Mouse (Mus musculus) lung, postnatal 0 days (tissue): ENCODE measurements around the gene Cacna2d1. TPM values are rescaled to one million over a fixed set of nuclear protein-coding genes. Genes with fewer than 3 reads are reported as not detected.

Experiments used
- ATAC-seq: fragments of 200-750 bp; cut with Nextera tagmentation; 2 replicates; pipeline ENCODE4 v1.8.0; 2017; ENCODE audit warnings: moderate library complexity
- DNase-seq: peaks from one replicate; pipeline ENCODE4 v3.0.0-alpha.2; 2016; ENCODE audit warnings: low spot score
- H3K27ac ChIP-seq: fragments of 300-500 bp; sonication (generic); 2 replicates; pipeline ENCODE4 v1.5.1; 2014; ENCODE audit warnings: antibody characterized with exemption, mild to moderate bottlenecking, low read length, mixed read lengths
- H3K27me3 ChIP-seq: fragments of 300-500 bp; sonication (generic); replicated peaks from 2 replicates; pipeline ENCODE4 v1.6.1; 2014; ENCODE audit warnings: low read length, mixed read lengths; ENCODE audit not compliant: insufficient read depth
- H3K36me3 ChIP-seq: fragments of 300-500 bp; sonication (generic); 2 replicates; pipeline ENCODE4 v1.6.1; 2014; ENCODE audit warnings: low read length, mixed read lengths; ENCODE audit not compliant: insufficient read depth
- H3K4me1 ChIP-seq: fragments of 300-500 bp; sonication (generic); 2 replicates; pipeline ENCODE4 v1.6.1; 2014; ENCODE audit warnings: antibody characterized with exemption, low read depth, low read length, mixed read lengths; ENCODE audit not compliant: insufficient read depth
- H3K4me2 ChIP-seq: fragments of 300-500 bp; sonication (generic); replicated peaks from 2 replicates; pipeline ENCODE4 v1.6.1; 2014; ENCODE audit warnings: low read depth, mild to moderate bottlenecking, low read length, moderate library complexity, mixed read lengths
- H3K4me3 ChIP-seq: fragments of 300-500 bp; sonication (generic); 2 replicates; pipeline ENCODE4 v1.5.1; 2014; ENCODE audit warnings: low read depth, low read length
- H3K9ac ChIP-seq: fragments of 300-500 bp; sonication (generic); replicated peaks from 2 replicates; pipeline ENCODE4 v1.6.1; 2014; ENCODE audit warnings: low read depth, mild to moderate bottlenecking
- H3K9me3 ChIP-seq: fragments of 300-500 bp; sonication (generic); 2 replicates; pipeline ENCODE4 v1.6.1; 2016; ENCODE audit warnings: low read length, mixed read lengths
- CTCF ChIP-seq: IDR thresholded peaks from 2 replicates; pipeline ENCODE4 v1.5.1; 2016; ENCODE audit warnings: antibody characterized with exemption, mild to moderate bottlenecking
- EP300 ChIP-seq: IDR thresholded peaks from 2 replicates; pipeline ENCODE4 v1.6.1; 2016; ENCODE audit warnings: antibody characterized with exemption, mild to moderate bottlenecking, control low read depth
- WGBS: fragments of 180-500 bp; shearing (Covaris S2); extraction: QIAGEN DNeasy Blood & Tissue Kit; methylation state at CpG from one replicate; pipeline ENCODE4 v1.1.7; 2014; 5-methylcytosine and 5-hydroxymethylcytosine counted together
- polyA plus RNA-seq: library from polyadenylated mRNA; unstranded; fragments of >200 nt; fragmentation: Nextera tagmentation; extraction: Ambion mirVana; gene quantifications from 2 replicates; pipeline ENCODE4 v1.2.1, GENCODE M21; 2015

Cacna2d1 gene
- polyA plus RNA-seq, 1 experiment from 2014 or later = 8.4 TPM

DNA sequence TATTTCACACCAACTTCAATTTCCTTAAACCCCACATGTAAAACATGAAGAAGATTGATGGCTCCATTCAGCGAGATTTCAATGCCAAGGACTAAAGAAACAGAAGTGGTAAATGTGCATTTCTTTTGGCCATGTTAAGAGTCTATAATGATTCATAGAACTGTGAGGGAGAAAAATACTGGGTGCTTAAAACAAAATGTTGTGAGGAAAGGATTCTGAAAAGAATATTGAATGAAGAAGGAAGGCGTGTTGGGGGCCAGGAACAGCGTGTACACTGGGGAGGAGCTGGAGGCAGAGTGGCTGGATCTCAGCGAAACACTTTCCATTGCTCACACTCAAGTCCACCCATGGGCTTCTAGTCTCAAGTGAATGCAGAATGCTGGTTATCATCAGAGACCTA, 360.2 kb downstream of the Cacna2d1 start:
- Histone ChIP-seq H3K27ac (no peak overlapping the region), H3K9ac (no peak overlapping the region), H3K36me3 (no peaks in the 10 kb centered on the region), H3K4me1 (no peaks in the 10 kb centered on the region), H3K4me2 (no peak overlapping the region), H3K4me3 (no peak overlapping the region), H3K9me3 (no peaks in the 10 kb centered on the region), H3K27me3 (no peaks in the 10 kb centered on the region)
- ATAC-seq = no peak
- no peak for DNase-seq
- WGBS = 82% methylated on average over 4 of the region's 4 CpGs
- TF ChIP-seq EP300 (no peak), CTCF (no peak)

DNA sequence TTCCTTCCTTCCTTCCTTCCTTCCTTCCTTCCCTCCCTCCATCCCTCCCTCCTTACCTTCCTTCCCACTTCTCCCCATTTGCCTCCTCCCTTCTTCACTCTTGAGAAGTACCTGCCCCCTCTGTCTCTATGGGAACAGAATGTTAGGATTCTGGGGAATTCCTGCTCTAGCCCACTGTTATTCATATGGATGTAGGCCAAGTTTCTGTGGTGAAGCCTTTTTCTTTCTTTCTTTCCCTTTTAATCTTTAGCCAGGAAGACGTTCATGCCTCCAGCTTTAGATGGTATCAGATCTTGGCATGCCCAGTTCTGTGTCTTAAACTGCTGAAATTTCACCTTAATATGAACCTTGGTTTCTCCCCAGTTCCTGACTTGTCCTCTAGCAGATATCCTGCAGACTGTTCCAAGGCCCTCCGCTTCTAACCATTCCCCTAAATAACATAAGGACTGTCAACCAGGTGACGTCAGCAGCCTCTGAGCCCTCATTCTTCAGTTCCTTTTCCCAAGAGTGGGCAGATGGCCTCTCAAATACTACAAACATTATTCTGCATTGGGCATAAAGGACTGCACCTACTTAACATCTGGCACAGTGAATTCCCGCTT, 362.8 kb downstream of the Cacna2d1 start:
- no peaks in the 10 kb centered on the region for H3K4me1 ChIP-seq
- WGBS = 57% methylated on average over 4 of the region's 4 CpGs
- ATAC-seq = no peak

DNA sequence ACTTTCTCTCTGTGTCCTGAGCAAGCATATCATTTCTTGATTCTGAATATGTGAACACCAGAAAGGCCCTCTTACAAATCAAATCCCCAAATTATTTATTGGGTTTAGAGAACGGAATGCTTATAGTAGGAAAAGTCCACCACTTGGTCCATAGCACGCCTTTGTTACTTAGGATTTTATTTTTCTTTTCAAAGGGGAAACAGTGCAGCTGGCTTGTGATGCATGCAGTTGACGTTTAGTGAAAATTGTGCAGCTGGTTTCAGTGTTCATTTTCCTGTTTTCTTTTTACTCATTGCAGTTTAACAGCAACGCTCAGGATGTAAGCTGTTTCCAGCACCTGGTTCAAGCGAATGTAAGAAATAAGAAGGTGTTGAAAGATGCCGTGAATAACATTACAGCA, 365.1 kb downstream of the Cacna2d1 start:
- DNase-seq (no peak), ATAC-seq (no peak)
- no peaks in the 10 kb centered on the region for H3K36me3 ChIP-seq
- no peaks in the 10 kb centered on the region for H3K9me3 ChIP-seq
- H3K4me3 ChIP-seq = no peak overlapping the region
- H3K4me2 ChIP-seq = no peak overlapping the region
- H3K4me1 ChIP-seq = no peaks in the 10 kb centered on the region
- 74% methylated on average over 6 of the region's 6 CpGs for WGBS
- no peak overlapping the region for H3K9ac ChIP-seq
- no peak overlapping the region for H3K27ac ChIP-seq
- TF ChIP-seq CTCF (no peak), EP300 (no peak)
- no peaks in the 10 kb centered on the region for H3K27me3 ChIP-seq

More for the DNA sequence above, 362.8 kb downstream of the Cacna2d1 start:
- no peak overlapping the region for H3K4me2 ChIP-seq
- H3K9me3 ChIP-seq = no peaks in the 10 kb centered on the region
- no peak for DNase-seq
- H3K9ac ChIP-seq = no peak overlapping the region
- H3K4me3 ChIP-seq = no peak overlapping the region
- no peak for TF ChIP-seq EP300
- no peak for TF ChIP-seq CTCF
- H3K27ac ChIP-seq = no peak overlapping the region
- no peaks in the 10 kb centered on the region for H3K36me3 ChIP-seq
- no peaks in the 10 kb centered on the region for H3K27me3 ChIP-seq

DNA sequence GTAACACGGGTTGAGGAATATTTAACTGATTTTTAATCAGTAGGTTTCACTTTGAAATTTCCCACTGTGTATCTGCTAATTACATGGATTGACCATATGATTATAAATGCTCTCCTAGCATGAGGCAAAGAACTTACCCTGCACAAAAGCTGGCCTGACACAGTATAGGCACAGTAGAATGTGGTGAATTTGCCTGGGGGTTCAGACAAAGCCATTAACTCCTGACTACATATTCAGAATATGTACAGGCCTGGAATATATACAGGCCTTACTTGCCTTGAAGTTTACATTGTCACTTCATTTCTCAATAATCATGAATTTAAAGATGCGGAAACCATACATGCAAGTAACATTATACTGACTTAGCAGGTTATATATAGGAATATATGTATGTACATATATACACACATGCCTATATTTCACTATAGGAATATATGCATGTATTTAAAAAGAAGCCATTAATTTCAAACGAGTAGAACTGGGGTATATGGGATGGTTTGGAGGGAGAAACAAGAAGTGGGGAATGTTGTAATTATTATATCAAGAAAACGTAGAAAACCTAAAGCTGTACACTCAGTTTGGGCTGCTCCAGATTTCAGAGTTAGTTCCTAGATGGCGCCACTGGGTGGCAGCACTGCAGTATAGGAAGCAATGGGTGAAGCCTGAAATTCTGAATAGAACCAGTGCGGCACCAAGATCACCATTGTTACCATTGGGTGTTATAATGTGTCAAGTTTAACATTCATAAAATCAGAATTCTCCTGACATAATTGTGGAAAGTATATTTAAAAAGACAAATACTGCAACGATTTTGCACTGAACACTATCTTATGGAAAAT, 374.9 kb downstream of the Cacna2d1 start:
- 38% methylated on average over 7 of the region's 7 CpGs for WGBS
- ATAC-seq = 0 out of 2 replicates have a peak, but pooled peaks have one; percentile 35
- H3K27me3 ChIP-seq = no peaks in the 10 kb centered on the region

DNA sequence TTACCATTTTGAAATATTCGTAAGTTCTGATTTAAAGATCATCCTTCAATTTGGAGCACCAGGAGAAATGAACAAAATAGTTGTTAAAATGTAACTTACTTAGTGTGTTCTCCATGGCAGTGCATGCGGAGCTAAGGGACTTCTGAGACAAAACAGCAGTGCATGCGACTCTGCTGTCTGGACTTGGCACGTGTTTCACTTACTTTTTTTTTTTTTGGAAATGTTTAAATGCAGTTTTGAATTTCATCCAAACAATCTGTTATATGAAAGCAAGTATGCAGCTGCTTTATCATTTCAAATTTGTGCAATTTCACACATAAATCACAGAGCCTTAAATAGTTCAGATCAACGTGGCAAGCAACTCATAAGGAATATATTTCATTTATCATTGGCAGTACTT, 379.8 kb downstream of the Cacna2d1 start:
- WGBS = 48% methylated on average over 5 of the region's 5 CpGs

More for the DNA sequence above, 374.9 kb downstream of the Cacna2d1 start:
- Histone ChIP-seq H3K4me1 (no peaks in the 10 kb centered on the region), H3K36me3 (no peaks in the 10 kb centered on the region), H3K9ac (no peak overlapping the region), H3K27ac (no peak overlapping the region), H3K4me3 (no peak overlapping the region), H3K4me2 (no peak overlapping the region), H3K9me3 (no peaks in the 10 kb centered on the region)
- peak; percentile 88 for TF ChIP-seq CTCF
- no peak for TF ChIP-seq EP300
- DNase-seq = peak; percentile 68

DNA sequence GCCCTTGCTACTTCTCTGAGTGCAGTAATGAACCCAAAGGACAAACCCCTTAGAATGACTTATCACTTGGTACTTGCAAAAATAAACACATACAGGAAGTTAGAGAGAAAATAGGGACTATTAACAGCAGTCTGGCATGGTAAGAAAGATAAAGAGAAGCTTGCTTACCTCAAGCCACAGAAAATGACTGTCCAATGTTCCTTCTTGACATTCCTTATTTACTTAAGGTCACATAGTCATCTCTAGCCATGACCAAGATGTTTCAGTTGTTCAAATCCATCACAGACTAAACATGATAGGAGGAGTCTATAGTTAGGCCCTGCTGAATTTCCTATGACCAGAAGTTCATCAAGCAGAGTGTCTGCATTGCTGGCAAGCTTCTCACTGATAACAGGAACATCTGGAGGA, 381.5 kb downstream of the Cacna2d1 start:
- no peaks in the 10 kb centered on the region for H3K27me3 ChIP-seq
- H3K9ac ChIP-seq = no peak overlapping the region
- no peak for TF ChIP-seq CTCF
- TF ChIP-seq EP300 = no peak
- H3K9me3 ChIP-seq = no peaks in the 10 kb centered on the region
- no peaks in the 10 kb centered on the region for H3K4me1 ChIP-seq
- no peak overlapping the region for H3K4me2 ChIP-seq
- no peaks in the 10 kb centered on the region for H3K36me3 ChIP-seq
- H3K4me3 ChIP-seq = no peak overlapping the region
- ATAC-seq (no peak), DNase-seq (no peak)
- no peak overlapping the region for H3K27ac ChIP-seq

More for the DNA sequence above, 379.8 kb downstream of the Cacna2d1 start:
- ATAC-seq = no peak
- H3K36me3 ChIP-seq = no peaks in the 10 kb centered on the region
- DNase-seq = no peak
- H3K4me3 ChIP-seq = no peak overlapping the region
- TF ChIP-seq EP300 (no peak), CTCF (no peak)
- no peaks in the 10 kb centered on the region for H3K27me3 ChIP-seq
- no peaks in the 10 kb centered on the region for H3K4me1 ChIP-seq
- H3K27ac ChIP-seq = no peak overlapping the region
- no peaks in the 10 kb centered on the region for H3K9me3 ChIP-seq
- no peak overlapping the region for H3K9ac ChIP-seq
- H3K4me2 ChIP-seq = no peak overlapping the region
